Comparison of ENCODE assay signal across 19 mouse cellular contexts in the genomic region with DNA sequence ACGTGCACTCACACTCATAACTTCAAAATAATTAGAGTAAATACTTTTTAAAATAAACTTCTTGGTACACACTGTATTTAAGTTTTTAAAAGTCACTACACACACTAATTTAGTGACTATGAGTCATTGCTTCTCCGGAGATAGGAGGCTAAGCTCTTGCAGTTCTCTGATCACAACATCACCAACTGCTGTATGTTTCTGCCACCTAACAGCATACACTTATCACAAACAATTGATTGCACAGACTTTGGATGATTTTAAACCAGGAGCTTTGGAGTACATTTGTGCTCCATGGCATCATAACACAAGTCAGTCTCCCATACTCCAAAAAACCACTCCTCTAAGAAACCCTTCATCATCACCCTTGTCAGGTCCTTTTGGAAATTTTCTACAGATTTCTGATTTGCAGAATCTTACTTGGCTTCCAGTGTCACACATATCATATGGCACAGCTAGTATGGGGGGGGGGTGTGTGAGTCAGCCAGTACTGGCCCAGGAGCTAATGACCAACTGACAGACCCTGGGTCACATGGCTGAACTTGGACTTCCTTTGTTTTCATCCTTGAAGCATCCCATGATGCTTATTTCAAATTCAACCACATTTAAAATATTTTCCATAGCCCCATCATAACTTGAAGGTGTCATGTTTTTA.
DNase-seq lines count a peak whose midpoint lies in the region; ATAC-seq and TF ChIP-seq lines count a peak whose summit lies in the region.
"Had no signal": no experiment of that assay in that cellular context is flagged by ENCODE, and none has a peak within 500 bp of the region (broad histone marks: within the 10 kb centered on the region; RNA-seq: fewer than 3 reads in every experiment).

No protein-coding gene starts in this region.

- H3K27ac ChIP-seq in lung, embryonic 14.5 days (ENCODE audit: low read depth): no peak overlapping the region
- H3K27ac ChIP-seq in lung, embryonic 16.5 days (ENCODE audit: low read length): no peak overlapping the region
- H3K27ac ChIP-seq in olfactory bulb, adult 2 months (ENCODE audit: insufficient read depth, low read depth, low read length): peak overlapping the region; percentile 80
- H3K27ac ChIP-seq: embryonic facial prominence, embryonic 10.5 days; embryonic facial prominence, embryonic 12.5 days; forebrain, embryonic 13.5 days; forebrain, embryonic 15.5 days had no signal

- H3K36me3 ChIP-seq in lung, embryonic 14.5 days (ENCODE audit: insufficient read depth): no peaks in the 10 kb centered on the region
- no peaks in the 10 kb centered on the region for H3K36me3 ChIP-seq in lung, embryonic 16.5 days (ENCODE audit: control insufficient read depth, insufficient read depth, low read length)
- H3K36me3 ChIP-seq: embryonic facial prominence, embryonic 10.5 days; embryonic facial prominence, embryonic 12.5 days; forebrain, embryonic 15.5 days had no signal

- H3K4me2 ChIP-seq in lung, embryonic 14.5 days: no peak overlapping the region
- H3K4me2 ChIP-seq in lung, embryonic 16.5 days (ENCODE audit: low read depth, low read length): no peak overlapping the region
- H3K4me2 ChIP-seq: embryonic facial prominence, embryonic 12.5 days; forebrain, embryonic 13.5 days; forebrain, embryonic 15.5 days had no signal

- DNase-seq in lung, embryonic 14.5 days: peak; percentile 57
- DNase-seq in lung, postnatal 4 days: no peak
- no peak for DNase-seq in lung, postnatal 10 days
- peak; percentile 54 for DNase-seq in brain, adult 2 months (ENCODE audit: low read depth, low spot score)
- DNase-seq in spleen, postnatal 10 days (ENCODE audit: low spot score in 2 of 2): no peak
- DNase-seq: adrenal gland, adult 2 months; adrenal gland, postnatal 10 days; adrenal gland, postnatal 25 days; cerebellum, adult 11-12 months; cerebellum, adult 2 months; cerebellum, adult 9-10 months; cerebellum, postnatal 10 days; cerebellum, postnatal 25 days had no signal

- WGBS in lung, embryonic 14.5 days: 51% methylated on average over 2 of the region's 2 CpGs
- 62% methylated on average over 2 of the region's 2 CpGs for WGBS in lung, embryonic 16.5 days
- 38% methylated on average over 2 of the region's 2 CpGs for WGBS in olfactory bulb, adult 2 months

- no peak for TF ChIP-seq CTCF in lung, embryonic 14.5 days (IDR thresholded peaks at IDR 0.05; ENCODE audit: low read depth)
- TF ChIP-seq CTCF in olfactory bulb, adult 2 months (IDR thresholded peaks at IDR 0.05; ENCODE audit: insufficient read depth, low read depth, low read length): no peak

- H3K4me3 ChIP-seq in lung, embryonic 14.5 days (ENCODE audit: low read depth, low read length): no peak overlapping the region
- H3K4me3 ChIP-seq in lung, embryonic 16.5 days (ENCODE audit: low read length): no peak overlapping the region
- H3K4me3 ChIP-seq in olfactory bulb, adult 2 months (ENCODE audit: insufficient read depth, low read depth, low read length): no peak overlapping the region
- H3K4me3 ChIP-seq: embryonic facial prominence, embryonic 10.5 days; embryonic facial prominence, embryonic 12.5 days; forebrain, embryonic 13.5 days; forebrain, embryonic 15.5 days had no signal

- H3K9me3 ChIP-seq in lung, embryonic 14.5 days (ENCODE audit: low read depth, low read length): no peaks in the 10 kb centered on the region
- H3K9me3 ChIP-seq in lung, embryonic 16.5 days (ENCODE audit: control insufficient read depth, low read length): no peaks in the 10 kb centered on the region
- H3K9me3 ChIP-seq: embryonic facial prominence, embryonic 10.5 days; embryonic facial prominence, embryonic 12.5 days; forebrain, embryonic 13.5 days; forebrain, embryonic 15.5 days had no signal

- no peak for TF ChIP-seq POLR2A in olfactory bulb, adult 2 months (IDR thresholded peaks at IDR 0.05; ENCODE audit: insufficient read depth, low read depth, low read length)

- no peaks in the 10 kb centered on the region for H3K27me3 ChIP-seq in lung, embryonic 14.5 days (ENCODE audit: insufficient read depth, low read length)
- no peaks in the 10 kb centered on the region for H3K27me3 ChIP-seq in lung, embryonic 16.5 days (ENCODE audit: control insufficient read depth, insufficient read depth, low read depth, low read length)
- H3K27me3 ChIP-seq: embryonic facial prominence, embryonic 12.5 days; forebrain, embryonic 13.5 days; forebrain, embryonic 15.5 days had no signal

- H3K4me1 ChIP-seq in lung, embryonic 14.5 days (ENCODE audit: insufficient read depth): no peaks in the 10 kb centered on the region
- H3K4me1 ChIP-seq in lung, embryonic 16.5 days (replicated peaks; ENCODE audit: control insufficient read depth, insufficient read depth, low read length): no peaks in the 10 kb centered on the region
- no peaks in the 10 kb centered on the region for H3K4me1 ChIP-seq in olfactory bulb, adult 2 months (ENCODE audit: control insufficient read depth, insufficient read depth, low read length)
- H3K4me1 ChIP-seq: embryonic facial prominence, embryonic 10.5 days; embryonic facial prominence, embryonic 12.5 days; forebrain, embryonic 13.5 days; forebrain, embryonic 15.5 days had no signal

- ATAC-seq in lung, embryonic 14.5 days (ENCODE audit: insufficient read depth): peak; percentile 68; the same call in 1 of the 2 replicates
- ATAC-seq in lung, embryonic 16.5 days (ENCODE audit: low read depth): peak; percentile 76
- ATAC-seq: forebrain, embryonic 13.5 days; forebrain, embryonic 15.5 days had no signal

- H3K9ac ChIP-seq in lung, embryonic 14.5 days: no peak overlapping the region
- no peak overlapping the region for H3K9ac ChIP-seq in lung, embryonic 16.5 days (ENCODE audit: low read length)
- H3K9ac ChIP-seq: embryonic facial prominence, embryonic 12.5 days; forebrain, embryonic 13.5 days; forebrain, embryonic 15.5 days had no signal

Comparison
In these comparisons a context has a peak if more than half of its experiments do, and no peak if none do; other contexts are left out.
1. DNase-seq: peak in lung, embryonic 14.5 days (single experiment) and brain, adult 2 months (single experiment); none in lung, postnatal 4 days (0 of 2), lung, postnatal 10 days (single experiment) and spleen, postnatal 10 days (0 of 2).